Mouse (Mus musculus) adrenal gland, postnatal 0 days (tissue): ENCODE results near the gene Atp8a1. TPM values are rescaled to one million over a fixed set of nuclear protein-coding genes. Genes with fewer than 3 reads are reported as not detected.

ENCODE experiments used
- microRNA-seq: library from miRNA; unstranded; fragments of <30 nt; microRNA quantifications from one replicate; pipeline ENCODE4, GENCODE M21; 2016; ENCODE audit warnings: borderline replicate concordance; ENCODE audit not compliant: insufficient number of aligned reads
- polyA plus RNA-seq: library from polyadenylated mRNA; unstranded; fragments of >200 nt; fragmentation: Nextera tagmentation; extraction: Ambion mirVana; gene quantifications from 2 replicates; pipeline ENCODE4 v1.2.1, GENCODE M21; 2015

Atp8a1 gene
- 12.9 and 13.4 TPM in 2 replicates for polyA plus RNA-seq

DNA sequence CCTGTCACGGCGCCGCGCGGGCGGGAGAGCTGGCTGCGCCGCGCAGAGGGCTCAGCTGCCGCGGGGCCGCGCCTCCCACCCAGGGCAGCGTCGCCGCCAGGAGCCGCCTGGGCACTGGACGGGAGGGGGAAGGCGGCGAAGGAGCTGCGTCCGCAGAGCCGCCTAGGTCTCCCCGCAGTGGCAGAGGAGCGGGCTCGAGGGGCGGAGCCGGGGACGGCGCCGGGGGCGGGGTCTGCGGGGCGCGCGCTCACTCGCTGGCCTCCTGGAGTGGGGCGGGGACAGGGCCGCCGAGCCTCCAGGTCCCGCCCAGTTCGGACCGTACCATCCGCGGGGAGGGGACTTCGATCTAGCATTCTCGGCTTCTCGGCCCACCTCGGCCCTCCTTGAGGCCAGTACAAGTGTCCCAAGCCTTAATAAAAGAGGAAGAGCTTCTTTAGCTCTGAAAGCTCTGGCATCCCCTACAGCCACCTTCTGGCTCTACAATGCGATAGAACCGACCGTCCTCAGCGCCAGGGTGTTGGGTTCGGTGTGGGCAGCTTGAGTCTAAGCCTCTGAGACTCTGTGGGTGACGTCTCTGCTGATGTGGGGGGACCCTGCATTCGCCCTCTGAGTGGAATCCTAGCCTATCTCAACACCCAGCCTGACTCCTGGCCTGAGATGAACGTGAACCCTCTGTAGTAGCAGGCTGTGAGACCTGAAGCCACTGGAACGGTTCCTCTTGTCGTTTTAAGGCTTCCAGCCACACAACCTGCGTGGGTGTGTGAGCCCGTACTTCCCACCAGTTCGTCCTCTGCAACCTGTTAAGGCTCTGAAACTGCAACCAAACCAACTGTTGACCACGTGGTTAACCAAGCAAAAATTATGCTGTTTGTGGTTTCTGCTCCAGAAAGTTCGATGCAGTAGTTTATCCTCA lies at the start of gene Atp8a1:
Gene Atp8a1 (minus strand): TSS at position 182 of the 913 bp plus-strand sequence.

DNA sequence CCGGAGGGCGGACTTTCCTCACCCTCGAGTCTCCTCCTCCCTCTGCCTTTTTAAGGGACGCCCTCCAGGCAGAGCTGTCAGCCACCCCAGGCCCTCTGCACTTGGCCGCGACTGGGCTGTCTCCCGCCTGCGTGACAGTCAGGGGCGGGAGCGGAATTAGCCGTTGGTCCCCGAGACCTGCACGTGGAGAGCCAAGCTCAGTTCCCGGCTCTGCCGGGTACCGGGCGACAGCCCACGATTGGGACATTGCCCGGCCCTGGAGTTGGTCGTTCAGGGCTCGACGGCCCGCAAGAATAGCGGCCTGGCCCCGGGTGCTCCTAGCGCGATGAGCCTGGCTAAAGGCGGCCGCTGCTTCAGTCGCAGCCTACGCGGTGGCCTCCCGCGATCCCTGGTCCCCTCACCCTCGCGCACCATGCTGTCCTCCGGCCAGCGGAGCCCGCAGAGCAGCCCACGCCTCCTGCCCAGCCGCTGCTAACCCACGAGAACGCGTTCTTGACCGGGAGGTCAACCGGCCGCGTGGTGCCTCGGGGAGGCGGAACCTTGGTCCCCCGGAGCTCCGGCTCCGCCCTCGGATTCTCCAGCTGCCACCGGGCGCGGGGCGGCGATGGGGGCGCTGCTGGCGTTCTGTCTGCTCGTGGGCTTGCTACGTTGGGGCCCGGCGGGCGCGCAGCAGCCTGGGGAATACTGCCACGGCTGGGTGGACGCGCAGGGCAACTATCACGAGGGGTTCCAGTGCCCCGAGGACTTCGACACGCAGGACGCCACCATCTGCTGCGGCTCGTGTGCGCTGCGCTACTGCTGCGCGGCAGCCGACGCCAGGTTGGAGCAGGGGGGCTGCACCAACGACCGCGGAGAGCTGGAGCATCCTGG lies 239.2 kb downstream of the Atp8a1 start, which contains the start of gene Shisa3:
Gene Shisa3 (plus strand): TSS at position 79 of the 870 bp plus-strand sequence.

Small RNA genes within 50 kb of the gene (microRNA-seq; reads per million reads assigned to microRNA genes)
- gene Gm23617 = not detected

Other genes with a start within 250 kb of the Atp8a1 start
- 13.3 and 17.9 TPM in 2 replicates for gene Shisa3, start 239.6 kb downstream of the Atp8a1 start, polyA plus RNA-seq
- gene Gm5108, start 94.2 kb upstream of the Atp8a1 start, polyA plus RNA-seq = not detected in 2 replicates
- not detected in 2 replicates for gene Gm21905, start 99.0 kb upstream of the Atp8a1 start, polyA plus RNA-seq
- not detected in 2 replicates for gene Grxcr1, start 184.4 kb upstream of the Atp8a1 start, polyA plus RNA-seq